Mouse (Mus musculus) neutrophil, adult 5-6 weeks (primary cell): ENCODE data around the gene Aoc3. TPM values are rescaled to one million over a fixed set of nuclear protein-coding genes. Genes with fewer than 3 reads are reported as not detected.

Experiments
- ATAC-seq: fragments of 151-379, 151-347 bp; 2 replicates; pipeline ENCODE4 v1.8.0; 2017; ENCODE audit warnings: mild to moderate bottlenecking, moderate TSS enrichment; ENCODE audit not compliant: insufficient number of reproducible peaks, poor library complexity, low FRiP score, severe bottlenecking; ENCODE audit errors: extremely low read depth
- total RNA-seq: library from RNA; stranded (forward); fragments of 200-1000 nt; gene quantifications from 2 replicates; pipeline ENCODE4 v1.2.3, GENCODE M21; 2017

Aoc3 gene
- 0.25 TPM in 1 of 2 replicates, not detected in the other for total RNA-seq

GRCm38 (mm10) chr11:101330371-101330924 lies at the start of gene Aoc3:
Aoc3 (plus strand) TSS chr11:101330605.
- no peak for ATAC-seq

- ATAC-seq = no peak
These were observed 49.6 kb upstream of the Aoc3 start for GRCm38 (mm10) chr11:101280837-101281236.

GRCm38 (mm10) chr11:101282896-101283295 lies 47.5 kb upstream of the Aoc3 start:
- no peak for ATAC-seq

GRCm38 (mm10) chr11:101283805-101284204 lies 46.6 kb upstream of the Aoc3 start:
- ATAC-seq = no peak

- peak; percentile 69 for ATAC-seq
These were observed 43.1 kb upstream of the Aoc3 start for GRCm38 (mm10) chr11:101287306-101287705.

GRCm38 (mm10) chr11:101291231-101291630 lies 39.2 kb upstream of the Aoc3 start:
- no peak for ATAC-seq

- no peak for ATAC-seq
These were observed 35.2 kb upstream of the Aoc3 start for GRCm38 (mm10) chr11:101295191-101295590.

- ATAC-seq = no peak
These were observed 29.5 kb upstream of the Aoc3 start for GRCm38 (mm10) chr11:101300881-101301280.

GRCm38 (mm10) chr11:101301299-101302003 lies 29.0 kb upstream of the Aoc3 start:
- no peak for ATAC-seq

- peak; percentile 95 for ATAC-seq
These were observed 28.2 kb upstream of the Aoc3 start, which contains the start of gene Becn1 for GRCm38 (mm10) chr11:101302004-101302798. Becn1 (minus strand) TSS chr11:101302286.

GRCm38 (mm10) chr11:101307744-101308143 lies 22.7 kb upstream of the Aoc3 start:
- ATAC-seq = no peak

- no peak for ATAC-seq
These were observed 19.3 kb upstream of the Aoc3 start for GRCm38 (mm10) chr11:101311083-101311482.

- ATAC-seq = no peak
These were observed 18.3 kb upstream of the Aoc3 start for GRCm38 (mm10) chr11:101312150-101312549.

GRCm38 (mm10) chr11:101314567-101314966 lies 15.8 kb upstream of the Aoc3 start:
- no peak for ATAC-seq

- no peak for ATAC-seq
These were observed 15.2 kb upstream of the Aoc3 start for GRCm38 (mm10) chr11:101315082-101315650.

GRCm38 (mm10) chr11:101315665-101316500 lies 14.5 kb upstream of the Aoc3 start, which contains the start of gene Psme3:
Psme3 (plus strand) TSS chr11:101316213.
- ATAC-seq = peak; percentile 83

GRCm38 (mm10) chr11:101316501-101316917 lies 13.9 kb upstream of the Aoc3 start:
- ATAC-seq = 0 out of 2 replicates have a peak, but pooled peaks have one; percentile 5

GRCm38 (mm10) chr11:101323609-101324008 lies 6.8 kb upstream of the Aoc3 start:
- peak; percentile 33; the same call in 1 of the 2 replicates for ATAC-seq
